Mouse (Mus musculus) lung, adult 2 months (tissue): Measurements from ENCODE around the gene Sdk1.

Experiments used
- CTCF ChIP-seq: fragments of 200-500 bp; IDR thresholded peaks from 2 replicates; pipeline ENCODE4 v1.5.1; 2011; ENCODE audit warnings: mild to moderate bottlenecking, low read length, control low read depth; ENCODE audit not compliant: insufficient read depth
- POLR2A ChIP-seq: fragments of 200-500 bp; IDR thresholded peaks from 2 replicates; pipeline ENCODE4 v1.6.1; 2011; ENCODE audit warnings: low read depth, mild to moderate bottlenecking, control low read depth, low read length, borderline replicate concordance; ENCODE audit errors: extremely low read depth

- TF ChIP-seq CTCF (no peak), POLR2A (no peak)
Measured at GRCm38 (mm10) chr5:142080661-142081060, 839.4 kb downstream of the Sdk1 start.
